Mouse (Mus musculus) right cerebral cortex, adult 2 months (tissue): ENCODE data around the gene Isx.

Experiments used
- DNase-seq, 2 experiments: peaks; one replicate each; pipeline ENCODE4 v3.0.0; 2021 to 2022; ENCODE audit warnings: low spot score in 2 of 2

The Isx gene

GRCm38 (mm10) chr8:74872940-74873339, at the start of gene Isx:
Gene Isx, plus strand, starts transcription at chr8:74873173.
- DNase-seq = no peak

- peak in 1 of 2 experiments; percentile 30 for DNase-seq
Measured at GRCm38 (mm10) chr8:74827689-74828088, 45.3 kb upstream of the Isx start.

GRCm38 (mm10) chr8:74831322-74831721, 41.7 kb upstream of the Isx start:
- no peak for DNase-seq

GRCm38 (mm10) chr8:74834246-74834645, 38.7 kb upstream of the Isx start:
- DNase-seq = no peak

GRCm38 (mm10) chr8:74847376-74848048, 25.5 kb upstream of the Isx start:
- DNase-seq = peak; percentile 44 to 60

- no peak for DNase-seq
Measured at GRCm38 (mm10) chr8:74848707-74849106, 24.3 kb upstream of the Isx start.

GRCm38 (mm10) chr8:74850971-74851370, 22.0 kb upstream of the Isx start:
- peak in 1 of 2 experiments; percentile 23 for DNase-seq

- no peak for DNase-seq
Measured at GRCm38 (mm10) chr8:74851837-74852236, 21.1 kb upstream of the Isx start.

- peak; percentile 68 to 79 for DNase-seq
Measured at GRCm38 (mm10) chr8:74853488-74853887, 19.5 kb upstream of the Isx start.

GRCm38 (mm10) chr8:74854786-74855185, 18.2 kb upstream of the Isx start:
- no peak for DNase-seq

GRCm38 (mm10) chr8:74855341-74855740, 17.6 kb upstream of the Isx start:
- no peak for DNase-seq

- DNase-seq = no peak
Measured at GRCm38 (mm10) chr8:74859241-74859640, 13.7 kb upstream of the Isx start.

- DNase-seq = no peak
Measured at GRCm38 (mm10) chr8:74860449-74860848, 12.5 kb upstream of the Isx start.

GRCm38 (mm10) chr8:74862598-74862997, 10.4 kb upstream of the Isx start:
- DNase-seq = no peak

GRCm38 (mm10) chr8:74870346-74870949, 2.5 kb upstream of the Isx start:
- DNase-seq = no peak

- DNase-seq = no peak
Measured at GRCm38 (mm10) chr8:74871686-74872085, 1.3 kb upstream of the Isx start.

- no peak for DNase-seq
Measured at GRCm38 (mm10) chr8:74872151-74872823, 686 bp upstream of the Isx start.

GRCm38 (mm10) chr8:74874565-74874964, 1.6 kb downstream of the Isx start:
- DNase-seq = peak; percentile 32 to 41

GRCm38 (mm10) chr8:74878637-74879036, 5.7 kb downstream of the Isx start:
- no peak for DNase-seq

- peak in 1 of 2 experiments; percentile 19 for DNase-seq
Measured at GRCm38 (mm10) chr8:74888763-74889162, 15.8 kb downstream of the Isx start.

- peak; percentile 37 to 45 for DNase-seq
Measured at GRCm38 (mm10) chr8:74891030-74891429, 18.1 kb downstream of the Isx start.

GRCm38 (mm10) chr8:74896302-74896701, 23.3 kb downstream of the Isx start:
- DNase-seq = no peak

- no peak for DNase-seq
Measured at GRCm38 (mm10) chr8:74897315-74897714, 24.3 kb downstream of the Isx start.
